Mouse (Mus musculus) liver, embryonic 16.5 days (tissue): Measurements from ENCODE around the gene Tor1a. TPM values are rescaled to one million over a fixed set of nuclear protein-coding genes. Genes with fewer than 3 reads are reported as not detected.

ENCODE experiments used
- ATAC-seq: fragments of 200-750 bp; cut with Nextera tagmentation; 2 replicates; pipeline ENCODE4 v1.8.0; 2017; ENCODE audit warnings: low read depth, mild to moderate bottlenecking, moderate number of reproducible peaks, moderate library complexity
- H3K27ac ChIP-seq: fragments of 300-500 bp; sonication (generic); 2 replicates; pipeline ENCODE4 v1.5.1; 2014; ENCODE audit warnings: mild to moderate bottlenecking, low read length
- H3K27me3 ChIP-seq: fragments of 300-500 bp; sonication (generic); 2 replicates; pipeline ENCODE4 v1.6.1; 2014; ENCODE audit warnings: low read depth, low read length, mixed read lengths; ENCODE audit not compliant: control insufficient read depth, insufficient read depth
- H3K36me3 ChIP-seq: fragments of 300-500 bp; sonication (generic); 2 replicates; pipeline ENCODE4 v1.6.1; 2014; ENCODE audit warnings: mild to moderate bottlenecking; ENCODE audit not compliant: control insufficient read depth, insufficient read depth
- H3K4me1 ChIP-seq: fragments of 300-500 bp; sonication (generic); 2 replicates; pipeline ENCODE4 v1.6.1; 2014; ENCODE audit warnings: low read depth, low read length, mixed read lengths; ENCODE audit not compliant: control insufficient read depth
- H3K4me2 ChIP-seq: fragments of 300-500 bp; sonication (generic); 2 replicates; pipeline ENCODE4 v1.6.1; 2014; ENCODE audit warnings: low read depth, low read length, mixed read lengths
- H3K4me3 ChIP-seq: fragments of 300-500 bp; sonication (generic); 2 replicates; pipeline ENCODE4 v1.5.1; 2014; ENCODE audit warnings: low read depth, mild to moderate bottlenecking, low read length
- H3K9ac ChIP-seq: fragments of 300-500 bp; sonication (generic); 2 replicates; pipeline ENCODE4 v1.6.1; 2014; ENCODE audit warnings: low read depth, low read length
- H3K9me3 ChIP-seq: fragments of 300-500 bp; sonication (generic); replicated peaks from 2 replicates; pipeline ENCODE4 v1.6.1; 2016; ENCODE audit warnings: low read length; ENCODE audit not compliant: control insufficient read depth
- WGBS: fragments of 180-500 bp; shearing (Covaris S2); extraction: QIAGEN DNeasy Blood & Tissue Kit; methylation state at CpG from one replicate; pipeline ENCODE4 v1.1.7; 2014; ENCODE audit not compliant: insufficient replicate concordance; 5-methylcytosine and 5-hydroxymethylcytosine counted together
- polyA plus RNA-seq: library from polyadenylated mRNA; unstranded; fragments of >200 nt; fragmentation: Nextera tagmentation; extraction: Ambion mirVana; gene quantifications from 2 replicates; pipeline ENCODE4 v1.2.1, GENCODE M21; 2015

The Tor1a gene
- polyA plus RNA-seq, 1 experiment from 2014 or later = 36.3 TPM

DNA sequence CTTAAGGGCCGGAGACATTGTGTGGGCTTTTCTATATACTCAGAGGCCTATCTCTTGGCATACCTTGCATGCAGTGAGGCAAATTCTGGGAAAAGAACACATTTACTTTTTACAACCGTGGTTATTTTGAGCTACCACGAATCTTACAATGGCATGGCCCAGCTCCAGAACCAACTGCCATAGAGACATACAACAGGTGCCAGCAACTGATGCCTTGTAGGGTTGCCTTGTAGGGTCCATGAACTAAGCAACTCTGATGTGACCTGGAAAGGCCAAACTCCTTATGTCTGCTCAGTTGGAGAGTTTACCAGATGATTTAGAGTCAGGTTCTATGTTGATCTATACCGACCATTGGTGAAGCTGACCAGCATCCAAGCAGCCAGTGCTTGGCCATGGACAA is 27.1 kb upstream of the Tor1a start:
- ATAC-seq = no peak
- Histone ChIP-seq H3K9me3 (no peaks in the 10 kb centered on the region), H3K36me3 (no peaks in the 10 kb centered on the region), H3K27me3 (no peaks in the 10 kb centered on the region), H3K4me1 (no peaks in the 10 kb centered on the region), H3K4me3 (no peak overlapping the region), H3K9ac (no peak overlapping the region), H3K27ac (no peak overlapping the region), H3K4me2 (no peak overlapping the region)
- WGBS = 78% methylated on average over 4 of the region's 4 CpGs

DNA sequence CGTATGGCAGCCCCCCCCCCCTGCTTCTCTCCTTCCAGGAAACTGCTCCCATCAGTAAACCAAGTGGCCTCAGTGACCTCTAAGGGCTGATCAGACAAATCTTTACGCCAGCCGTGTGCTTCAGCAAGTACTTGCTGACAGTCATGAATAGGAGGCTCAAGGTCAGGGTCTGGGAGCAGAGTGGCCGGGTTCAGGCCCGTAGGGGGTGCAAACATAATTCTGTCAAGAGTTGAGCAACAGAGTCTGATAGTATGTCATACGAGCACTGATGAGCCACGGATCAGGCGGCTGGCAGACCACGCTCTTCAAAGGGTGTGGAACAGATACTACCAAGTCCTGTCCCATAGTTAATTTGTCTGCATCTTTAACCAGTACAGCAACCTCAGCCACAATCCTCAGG is 22.5 kb upstream of the Tor1a start:
- peaks cover 6% of the 10 kb centered on the region for H3K4me1 ChIP-seq
- no peak overlapping the region for H3K9ac ChIP-seq
- H3K4me2 ChIP-seq = no peak overlapping the region
- 73% methylated on average over 9 of the region's 9 CpGs for WGBS
- H3K27me3 ChIP-seq = no peaks in the 10 kb centered on the region
- no peak overlapping the region for H3K4me3 ChIP-seq
- H3K36me3 ChIP-seq = no peaks in the 10 kb centered on the region
- no peak for ATAC-seq
- H3K27ac ChIP-seq = no peak overlapping the region
- H3K9me3 ChIP-seq = no peaks in the 10 kb centered on the region

DNA sequence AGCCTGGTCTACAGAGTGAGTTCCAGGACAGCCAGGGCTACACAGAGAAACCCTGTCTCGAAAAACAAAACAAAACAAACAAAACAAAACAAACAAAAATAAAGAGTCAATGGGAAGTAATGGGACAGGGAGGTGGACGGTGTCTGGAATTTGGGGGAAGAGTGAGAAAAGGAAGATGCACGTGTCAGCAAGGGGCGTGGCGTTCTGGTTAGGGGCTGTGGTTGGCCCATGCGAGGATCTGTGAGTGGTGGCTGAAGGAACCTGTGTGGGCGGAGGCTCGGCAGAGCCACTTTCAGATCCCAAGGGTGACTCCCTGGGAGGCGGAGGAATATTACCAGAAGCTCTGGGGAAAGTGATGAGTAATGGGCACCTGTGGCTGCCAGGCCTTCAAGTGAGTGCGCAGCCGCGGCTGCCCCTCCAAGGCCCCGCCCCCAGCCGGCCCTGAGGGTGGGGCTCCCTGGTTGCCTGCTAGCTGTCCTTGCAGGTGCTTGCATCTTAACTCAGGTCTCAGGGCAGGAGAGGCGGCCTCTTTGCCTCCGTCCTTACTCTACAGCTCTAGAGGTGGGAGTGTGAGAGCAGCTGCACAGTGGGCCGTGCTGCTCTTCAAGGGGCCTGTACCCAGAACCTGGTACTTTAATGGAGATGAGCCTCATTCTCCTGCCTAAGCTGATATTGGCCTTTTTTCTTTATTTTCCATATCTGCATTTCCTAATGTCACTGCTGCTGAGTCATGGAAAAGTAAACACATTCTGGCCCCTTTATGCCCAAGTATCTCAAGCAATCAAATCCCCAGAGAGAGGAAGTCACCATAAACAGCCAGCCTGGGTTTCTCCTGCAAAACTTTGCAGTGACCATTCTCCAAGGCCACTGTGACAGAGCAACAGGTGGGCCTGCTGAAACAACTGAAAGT is 17.6 kb upstream of the Tor1a start:
- Histone ChIP-seq H3K36me3 (no peaks in the 10 kb centered on the region), H3K4me2 (peak overlapping the region; percentile 31), H3K27ac (no peak overlapping the region), H3K4me3 (peak overlapping the region; percentile 20), H3K4me1 (peaks cover 25% of the 10 kb centered on the region), H3K9ac (no peak overlapping the region), H3K27me3 (no peaks in the 10 kb centered on the region), H3K9me3 (no peaks in the 10 kb centered on the region)
- no peak for ATAC-seq
- WGBS = 29% methylated on average over 17 of the region's 17 CpGs

DNA sequence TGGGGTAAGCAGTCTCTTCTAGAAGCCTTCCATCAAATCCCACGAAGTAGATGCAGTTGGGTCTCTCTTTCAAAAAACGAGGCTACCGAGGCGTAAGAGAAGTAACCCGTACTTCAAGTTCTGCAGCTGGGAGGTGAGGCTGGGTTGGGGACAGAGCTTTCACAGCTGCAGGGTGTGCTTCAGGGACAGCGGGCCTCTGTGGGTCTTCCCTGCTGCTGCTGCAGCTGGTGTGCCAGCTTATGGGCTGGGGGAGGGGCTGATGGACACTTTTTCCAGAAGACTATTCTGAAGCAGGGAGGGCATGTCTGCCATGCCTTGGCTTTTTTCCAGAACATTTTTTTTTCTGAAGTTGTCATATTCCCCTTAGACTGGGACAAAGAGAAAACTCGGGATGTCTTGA is 15.3 kb upstream of the Tor1a start:
- Histone ChIP-seq H3K4me2 (peak overlapping the region; percentile 97), H3K27ac (no peak overlapping the region), H3K4me1 (peaks cover 27% of the 10 kb centered on the region), H3K36me3 (peaks cover 5% of the 10 kb centered on the region; the same call in 1 of the 2 replicates), H3K4me3 (peak overlapping the region; percentile 95), H3K9me3 (no peaks in the 10 kb centered on the region), H3K9ac (peak overlapping the region; percentile 82), H3K27me3 (no peaks in the 10 kb centered on the region)
- ATAC-seq = no peak
- WGBS = 49% methylated on average over 7 of the region's 7 CpGs

DNA sequence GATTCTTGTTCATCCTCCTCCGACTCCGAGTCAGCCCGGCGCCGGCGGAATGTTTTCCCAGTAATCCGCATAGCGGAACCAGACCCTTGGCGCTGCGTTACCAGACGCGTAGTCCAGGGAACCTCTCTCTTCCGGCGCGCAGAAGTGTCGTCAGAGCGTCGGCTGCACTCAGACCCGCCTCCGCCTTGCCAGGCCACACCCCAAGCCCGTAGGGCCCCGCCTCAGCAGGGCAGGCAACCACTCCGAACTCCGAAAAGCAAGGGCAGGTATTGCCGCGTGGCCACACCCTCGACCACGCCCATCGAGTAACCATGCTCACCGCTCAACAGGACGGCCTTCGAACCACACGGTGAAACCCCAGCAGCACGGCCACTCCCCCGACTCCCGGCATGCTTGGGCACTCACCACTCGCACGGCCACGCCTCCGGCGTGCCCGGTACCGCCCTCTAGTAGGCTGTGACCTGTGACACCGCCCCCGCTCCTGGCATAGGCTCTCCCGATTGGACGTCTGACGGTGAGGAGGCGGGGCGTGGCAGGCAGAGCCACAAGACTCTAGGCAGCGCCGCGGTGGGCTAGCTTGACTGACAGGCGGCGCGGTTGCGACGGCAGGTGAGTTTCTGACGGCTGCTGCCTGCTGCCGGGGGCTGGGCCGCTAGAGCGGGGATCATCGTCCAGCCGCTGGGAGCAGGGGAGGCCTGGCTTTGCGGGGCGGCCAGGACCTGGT is 14.2 kb upstream of the Tor1a start, which contains the start of the genes BC005624 and Usp20:
Gene BC005624, minus strand, starts transcription at position 412 of the 724 bp plus-strand sequence.
Gene Usp20, plus strand, starts transcription at position 490 of the 724 bp plus-strand sequence.
- peak within 1 kb of the TSS; percentile 82 for H3K9ac ChIP-seq
- no peaks in the 10 kb centered on the region for H3K27me3 ChIP-seq
- under 1% methylated on average over 66 of the region's 66 CpGs for WGBS
- H3K9me3 ChIP-seq = no peaks in the 10 kb centered on the region
- H3K4me1 ChIP-seq = peaks cover 27% of the 10 kb centered on the region
- H3K27ac ChIP-seq = peak within 1 kb of the TSS; percentile 68
- peak within 1 kb of the TSS; percentile 95 for H3K4me3 ChIP-seq
- peak within 1 kb of the TSS; percentile 97 for H3K4me2 ChIP-seq
- ATAC-seq = peak; percentile 95
- H3K36me3 ChIP-seq = peaks cover 5% of the 10 kb centered on the region; the same call in 1 of the 2 replicates

DNA sequence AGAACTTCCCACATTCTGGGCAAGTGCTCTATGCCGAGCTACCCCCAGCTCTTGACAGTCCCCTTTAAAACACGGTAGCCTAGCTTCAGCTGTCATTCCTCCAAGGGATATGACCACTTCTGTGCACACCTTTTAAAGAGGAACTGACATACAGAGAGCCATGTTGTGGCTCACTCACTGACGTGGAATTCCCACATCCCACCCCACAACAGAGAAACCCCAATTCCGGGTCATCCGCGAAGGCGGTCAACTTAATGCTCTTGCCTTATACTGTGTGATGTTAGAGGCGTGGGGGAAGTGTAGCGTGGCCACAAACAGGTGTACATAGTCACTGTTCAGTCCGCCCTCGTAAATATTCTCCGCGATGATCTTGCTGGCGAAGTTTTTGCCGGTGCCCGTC is 907 bp downstream of the Tor1a start:
- H3K4me3 ChIP-seq = peak overlapping the region; percentile 97
- H3K9me3 ChIP-seq = no peaks in the 10 kb centered on the region
- peak overlapping the region; percentile 81 for H3K4me2 ChIP-seq
- 7% methylated on average over 16 of the region's 16 CpGs for WGBS
- H3K27me3 ChIP-seq = no peaks in the 10 kb centered on the region
- no peak for ATAC-seq
- H3K9ac ChIP-seq = peak overlapping the region; percentile 95
- H3K27ac ChIP-seq = peak overlapping the region; percentile 87
- peaks cover 17% of the 10 kb centered on the region for H3K4me1 ChIP-seq
- H3K36me3 ChIP-seq = peaks cover 25% of the 10 kb centered on the region

DNA sequence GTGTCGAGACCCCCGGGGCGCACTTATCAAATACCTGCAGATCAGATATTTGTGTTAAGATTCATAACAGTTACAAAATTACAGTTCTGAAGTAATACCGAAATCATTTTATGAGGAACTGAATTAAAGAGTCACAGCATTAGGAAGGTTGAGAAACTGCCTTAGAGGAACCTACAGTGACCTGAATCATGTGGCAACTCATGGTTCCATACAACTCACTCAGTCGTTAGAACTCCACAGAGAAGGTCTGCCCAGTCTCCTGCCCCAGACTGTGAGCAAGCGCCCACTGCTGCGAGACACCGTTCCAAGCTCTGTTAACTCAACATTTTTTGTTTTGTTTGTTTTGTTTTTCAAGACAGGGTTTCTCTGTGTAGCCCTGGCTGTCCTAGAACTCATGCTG is 2.1 kb downstream of the Tor1a start:
- H3K36me3 ChIP-seq = peaks cover 35% of the 10 kb centered on the region

DNA sequence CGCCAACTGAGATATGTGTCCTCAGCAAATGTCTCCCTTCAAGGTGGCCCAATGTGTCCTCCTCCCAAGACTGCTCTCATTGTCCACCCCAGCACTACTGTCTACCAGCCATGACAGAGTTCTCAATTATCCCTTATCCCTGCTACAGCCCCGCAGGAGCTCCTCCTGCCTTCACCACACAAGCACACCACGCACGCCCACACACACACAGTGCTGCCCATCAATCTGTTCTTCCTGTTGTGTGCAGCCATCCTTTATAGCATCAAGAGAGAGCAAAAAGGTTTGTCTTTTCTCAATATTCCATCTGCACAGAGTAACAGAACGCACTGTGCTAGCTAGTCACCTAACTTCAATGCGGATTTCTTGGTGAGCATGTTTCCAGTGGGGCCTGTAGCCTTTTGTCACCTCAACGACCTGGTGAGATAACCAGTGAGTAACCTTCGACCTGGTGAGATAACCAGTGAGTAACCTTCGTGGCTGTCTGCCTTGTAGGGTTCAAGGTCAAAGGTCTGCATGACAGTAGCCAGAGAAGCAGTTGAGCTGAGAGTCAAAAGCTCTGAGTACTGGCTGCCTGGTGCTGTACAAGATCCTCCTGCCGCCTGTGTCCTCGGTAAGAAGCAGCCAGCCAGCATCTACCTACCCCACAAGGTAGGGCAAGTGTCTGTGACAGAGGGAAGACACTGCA is 5.0 kb downstream of the Tor1a start:
- Histone ChIP-seq H3K9me3 (no peaks in the 10 kb centered on the region), H3K27ac (no peak overlapping the region), H3K27me3 (no peaks in the 10 kb centered on the region), H3K4me1 (peaks cover 17% of the 10 kb centered on the region), H3K4me2 (no peak overlapping the region), H3K36me3 (peaks cover 57% of the 10 kb centered on the region), H3K4me3 (no peak overlapping the region), H3K9ac (no peak overlapping the region)
- WGBS = 72% methylated on average over 11 of the region's 11 CpGs
- ATAC-seq = no peak

More for the DNA sequence above, 2.1 kb downstream of the Tor1a start:
- Histone ChIP-seq H3K4me1 (peaks cover 17% of the 10 kb centered on the region), H3K27me3 (no peaks in the 10 kb centered on the region), H3K9ac (no peak overlapping the region), H3K27ac (no peak overlapping the region), H3K9me3 (no peaks in the 10 kb centered on the region), H3K4me2 (no peak overlapping the region), H3K4me3 (no peak overlapping the region)
- WGBS = 81% methylated on average over 8 of the region's 8 CpGs
- ATAC-seq = no peak
